Mouse (Mus musculus): ENCODE measurements at regions not wholly inside any gene's neighbourhood (a gene's known extent, or its start where the extent isn't known, plus 50 kb on each side); places are given as distances from the start of the nearest gene placed in this dataset.

DNA sequence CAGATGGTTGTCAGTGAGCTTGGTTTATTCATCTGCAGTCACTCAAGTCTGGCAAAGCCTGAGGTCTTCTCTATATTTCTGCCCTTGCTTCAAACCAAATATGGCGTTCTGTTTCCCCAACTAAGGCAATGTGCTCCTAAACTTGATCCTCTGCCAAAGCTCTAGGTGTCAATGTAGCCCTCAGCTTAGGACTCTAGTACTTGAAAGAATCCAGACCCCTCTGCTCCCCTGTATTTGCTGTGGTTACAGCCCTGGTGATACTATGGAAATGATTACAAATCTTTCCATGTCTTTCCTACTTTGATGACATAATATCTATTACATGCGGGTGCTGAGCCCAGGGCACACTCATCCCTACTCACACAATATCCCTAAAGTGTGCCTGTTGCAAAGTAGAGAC lies 672.9 kb upstream of the Tbl1xr1 start:
- no peak for DNase-seq (ENCODE audit: low read depth)

DNA sequence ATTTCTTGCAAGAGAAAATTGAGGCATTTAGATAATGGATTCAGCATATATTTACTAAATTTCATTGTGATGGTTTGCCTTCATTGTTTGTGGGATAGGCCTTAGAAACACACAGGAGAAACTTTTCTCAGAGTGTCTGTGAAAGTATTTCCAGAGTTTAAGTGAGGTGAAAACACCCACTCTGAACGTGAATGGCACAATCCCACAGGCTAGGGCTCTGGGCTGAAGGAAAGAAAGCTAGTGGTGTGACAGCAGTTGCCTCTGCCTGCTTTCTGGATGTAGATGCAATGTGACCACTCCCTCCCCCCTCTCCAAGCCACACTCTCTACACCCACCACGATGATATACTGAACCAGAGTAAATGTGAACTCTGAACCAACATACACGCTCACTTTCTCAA lies 672.4 kb upstream of the Tbl1xr1 start:
- no peak for DNase-seq (ENCODE audit: low read depth)

DNA sequence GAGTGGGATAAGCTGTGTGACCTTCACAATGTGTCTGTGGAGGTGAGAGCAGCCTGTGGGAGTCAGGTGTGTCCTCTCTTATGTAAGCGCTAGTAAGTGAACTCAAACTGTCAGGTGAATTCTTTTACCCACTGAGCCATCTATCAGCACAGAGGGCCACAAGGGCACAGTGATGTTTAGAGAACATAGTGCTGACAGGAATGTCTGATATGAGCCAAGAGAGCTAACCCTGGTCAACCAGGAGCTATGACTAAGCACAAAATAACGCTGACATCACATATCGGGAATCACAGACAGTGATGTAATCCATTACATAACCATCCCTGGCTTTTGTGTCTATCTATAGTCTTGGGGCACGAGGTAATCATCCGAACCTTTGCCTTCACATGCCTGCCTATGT lies 669.4 kb upstream of the Tbl1xr1 start:
- DNase-seq (ENCODE audit: low read depth), result no peak

DNA sequence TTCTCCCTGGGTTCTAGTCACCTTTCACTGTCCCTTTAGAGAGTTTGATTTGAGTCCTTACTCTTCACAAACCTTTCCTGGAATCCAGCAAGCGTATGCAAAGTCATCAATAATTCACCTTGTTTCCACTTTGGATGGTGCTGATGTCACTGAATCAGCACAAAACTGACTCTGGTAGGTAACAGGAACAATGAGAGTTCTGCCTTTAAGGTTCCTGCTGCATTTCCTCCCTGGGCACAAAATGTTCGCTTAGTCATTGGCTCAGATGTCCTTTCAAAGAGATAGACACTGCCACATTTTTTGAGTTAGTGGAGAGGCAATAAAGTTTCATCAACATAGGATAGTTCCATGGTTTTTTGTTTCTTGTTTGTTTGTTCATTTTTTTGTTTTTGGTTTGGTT lies 664.4 kb upstream of the Tbl1xr1 start:
- DNase-seq (ENCODE audit: low read depth), result no peak

DNA sequence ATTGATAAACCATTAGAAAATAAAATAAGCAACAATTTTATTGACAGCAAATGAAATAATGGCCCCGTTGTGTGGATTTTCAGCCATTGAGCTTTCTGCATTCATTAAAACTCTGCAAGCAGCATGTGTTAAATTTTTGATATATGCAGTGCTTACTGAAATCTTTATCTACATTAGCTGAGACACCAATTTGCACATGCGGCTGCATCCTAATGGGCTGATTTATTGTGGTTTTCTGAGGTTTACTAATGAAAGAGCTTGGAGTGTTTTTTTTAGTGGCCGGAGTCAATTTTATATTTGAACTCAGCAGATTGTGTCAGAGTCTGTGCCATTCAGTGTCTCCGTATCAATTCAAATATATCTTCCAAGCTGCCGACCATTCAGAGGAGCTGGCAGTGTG lies 653.3 kb upstream of the Tbl1xr1 start:
- DNase-seq (ENCODE audit: low read depth), result no peak

DNA sequence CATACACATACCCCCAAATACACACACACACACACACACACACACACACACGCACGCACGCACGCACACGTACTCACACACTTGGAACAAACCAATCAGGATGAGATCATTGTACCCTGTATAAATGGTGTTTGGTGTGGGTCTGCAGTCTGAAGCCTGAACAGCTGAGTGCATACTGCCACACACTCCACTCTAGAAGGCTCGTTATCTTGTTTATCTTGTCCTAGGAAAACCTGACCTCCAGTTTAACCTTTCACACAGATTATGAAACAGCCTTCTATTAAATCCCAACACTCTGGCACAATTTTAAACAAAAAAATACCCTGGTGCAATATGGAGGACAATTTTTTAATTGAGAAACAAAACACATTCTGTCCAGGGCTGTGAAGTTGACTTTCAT lies 649.9 kb upstream of the Tbl1xr1 start:
- DNase-seq (ENCODE audit: low read depth), result no peak

DNA sequence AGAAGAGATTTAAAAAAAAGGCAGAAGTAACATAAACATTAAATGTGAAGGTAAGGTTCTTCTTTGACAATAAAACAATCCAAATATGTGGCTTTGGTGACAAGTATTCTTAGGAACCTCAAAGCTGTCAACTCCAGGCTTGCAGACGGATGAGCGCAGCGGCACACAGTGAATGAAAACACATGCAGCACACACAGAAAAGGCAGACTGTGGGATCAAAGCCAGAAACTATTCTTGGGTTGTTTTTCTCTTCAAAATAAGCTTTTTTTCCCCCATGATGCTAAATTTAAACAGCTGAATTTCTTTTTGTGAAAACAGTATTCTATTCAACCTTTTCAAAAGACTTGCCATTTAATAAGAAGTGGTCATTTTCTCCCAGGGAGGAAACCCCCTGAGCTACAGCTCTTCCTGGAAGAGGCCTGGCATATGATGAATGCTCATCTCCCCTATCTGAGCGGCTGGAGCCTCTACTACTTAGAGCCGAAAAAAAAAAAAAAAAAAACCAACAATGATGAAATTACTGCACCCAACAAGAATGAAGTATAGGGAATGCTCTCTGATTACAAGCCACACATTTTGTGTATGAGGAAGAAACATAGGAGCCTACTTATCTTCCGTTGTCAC lies 648.9 kb upstream of the Tbl1xr1 start:
- no peak for DNase-seq (ENCODE audit: low read depth)

DNA sequence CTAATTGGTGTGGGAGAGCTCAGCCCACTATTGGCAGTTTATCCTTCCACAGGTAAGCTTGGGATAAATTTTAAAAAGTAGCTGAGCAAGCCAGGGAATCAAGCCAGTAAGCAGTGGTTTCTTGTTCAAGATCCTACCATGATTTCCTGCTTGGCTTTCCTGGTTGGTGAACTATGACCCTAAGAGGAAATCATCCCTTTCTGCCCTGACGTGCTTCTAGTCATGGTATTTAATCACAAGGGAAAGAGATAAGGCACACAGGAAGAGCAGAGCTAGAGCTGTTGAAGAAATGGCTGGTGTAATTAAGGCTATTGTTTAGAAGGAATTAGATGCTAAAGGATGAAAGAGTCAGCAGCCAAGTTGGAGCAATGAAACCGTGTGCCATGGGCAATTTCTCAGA lies 648.3 kb upstream of the Tbl1xr1 start:
- DNase-seq (ENCODE audit: low read depth), result no peak

DNA sequence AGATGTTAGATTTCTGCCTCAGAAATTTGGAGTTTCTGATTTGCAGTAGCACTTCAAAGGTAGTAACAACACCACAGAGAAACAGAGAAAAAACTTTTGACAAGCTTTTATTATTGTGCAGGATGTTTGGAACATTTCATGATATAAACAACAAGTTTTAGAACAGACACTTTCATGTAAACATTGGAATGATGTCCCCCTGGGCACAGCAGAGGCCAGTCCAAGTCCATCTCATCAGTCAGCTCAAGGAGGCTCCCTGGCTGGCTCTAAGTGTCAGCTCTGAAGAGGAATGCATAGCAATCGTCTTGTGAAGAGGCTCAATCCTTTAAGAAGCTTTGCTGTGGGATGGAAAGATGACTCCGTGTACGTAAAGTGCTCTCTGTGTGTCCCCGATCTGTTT lies 612.2 kb upstream of the Tbl1xr1 start:
- no peak for DNase-seq (ENCODE audit: low read depth)

DNA sequence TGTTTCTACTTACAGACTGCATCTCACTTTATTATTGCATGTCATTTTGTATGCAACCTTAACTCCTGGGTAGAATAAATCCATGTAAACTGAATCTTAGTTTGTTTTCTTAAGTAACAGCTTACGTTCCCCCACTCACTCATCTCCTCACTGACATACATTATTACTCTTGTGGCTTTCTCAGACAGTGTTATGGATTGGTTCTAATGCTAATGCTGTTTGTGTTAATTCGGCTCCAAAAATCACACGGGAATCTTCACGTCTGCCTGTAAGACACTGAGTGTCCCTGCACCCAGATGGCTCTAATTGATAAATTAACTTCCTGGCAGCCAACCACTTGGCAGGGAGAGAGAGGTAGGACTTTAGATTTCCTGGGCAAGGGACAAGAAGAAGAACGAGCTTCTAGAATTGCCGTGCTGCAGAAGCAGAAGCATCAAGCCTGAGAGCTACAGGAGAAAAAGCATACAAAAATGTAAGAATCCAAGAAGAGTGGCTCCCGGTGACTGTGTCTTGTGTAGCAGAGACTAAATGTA lies 610.3 kb upstream of the Tbl1xr1 start:
- DNase-seq (ENCODE audit: low read depth), result no peak

DNA sequence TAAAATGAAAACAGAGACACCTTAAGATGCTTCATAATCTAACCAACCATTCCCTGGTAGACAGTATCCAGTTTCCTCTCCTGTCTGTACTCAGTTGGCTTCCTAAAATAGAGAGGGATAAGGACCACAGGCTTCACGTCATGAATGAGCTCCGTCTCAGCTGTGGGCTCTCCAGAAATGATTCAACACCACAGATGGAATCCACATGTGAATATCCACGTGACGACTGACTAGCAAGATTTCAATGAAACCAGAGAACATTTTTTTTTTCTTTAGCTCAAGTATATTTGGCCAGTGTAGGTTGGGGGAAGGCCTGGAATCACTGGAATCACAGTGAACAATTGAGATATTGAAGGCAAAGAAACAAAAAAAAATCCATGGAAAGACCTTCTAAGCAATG lies 599.1 kb upstream of the Tbl1xr1 start:
- no peak for DNase-seq (ENCODE audit: low read depth)

DNA sequence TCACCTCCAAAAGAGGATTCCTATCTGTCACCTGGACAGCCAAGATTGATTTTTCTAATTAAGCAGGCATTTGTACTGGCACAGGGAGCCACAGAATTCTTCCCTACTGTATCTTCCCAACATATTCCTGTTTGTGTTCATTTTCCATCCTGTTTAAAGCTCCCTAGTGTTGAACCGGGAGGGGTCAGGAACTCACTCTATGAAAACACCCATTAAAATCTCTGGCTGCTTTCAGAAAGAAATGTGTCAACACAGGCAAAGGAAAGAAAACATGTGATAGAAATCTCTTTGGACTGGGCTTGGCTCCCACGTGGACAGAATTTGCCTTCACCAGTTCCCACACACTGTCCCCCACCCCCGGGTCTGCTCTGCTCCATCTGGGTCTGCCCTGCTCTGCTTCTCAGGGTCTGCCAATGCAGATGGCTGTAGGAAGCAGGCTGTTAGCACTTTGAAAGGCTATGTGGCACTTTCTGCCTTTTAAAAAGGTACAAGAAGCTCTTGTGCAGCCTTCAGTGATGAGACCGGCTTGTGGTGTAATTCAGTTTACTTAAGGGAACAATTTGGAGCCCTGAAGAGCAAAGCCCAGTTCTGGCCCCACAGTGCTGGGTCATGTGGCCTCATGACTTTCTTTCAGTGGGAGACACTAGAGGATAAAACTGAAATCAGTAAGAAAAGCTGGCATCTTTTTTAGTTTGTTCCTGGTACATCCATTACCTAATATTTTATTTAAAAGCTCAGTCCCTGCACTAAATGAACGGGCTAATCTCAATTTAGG lies 597.2 kb upstream of the Tbl1xr1 start:
- DNase-seq (ENCODE audit: low read depth), result no peak

DNA sequence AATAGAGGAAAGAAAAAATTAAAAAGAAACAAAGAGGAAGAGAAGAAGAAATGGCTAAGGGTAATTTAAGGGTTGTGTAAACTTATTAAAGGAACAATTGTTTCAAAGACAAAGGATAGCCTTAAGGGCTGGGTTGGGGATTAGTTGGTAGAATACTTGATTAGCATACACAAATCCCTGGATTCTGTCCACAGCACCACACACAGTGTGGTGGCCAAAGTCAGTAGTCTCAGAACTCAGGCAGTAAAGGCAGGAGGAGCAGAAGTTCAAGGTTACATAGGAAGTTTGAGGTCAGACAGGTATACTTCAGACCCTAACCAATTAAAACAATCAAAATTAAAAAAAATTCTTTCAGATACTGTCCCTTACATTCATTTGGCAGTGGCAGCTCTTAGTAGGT lies 596.6 kb upstream of the Tbl1xr1 start:
- DNase-seq (ENCODE audit: low read depth), result no peak

DNA sequence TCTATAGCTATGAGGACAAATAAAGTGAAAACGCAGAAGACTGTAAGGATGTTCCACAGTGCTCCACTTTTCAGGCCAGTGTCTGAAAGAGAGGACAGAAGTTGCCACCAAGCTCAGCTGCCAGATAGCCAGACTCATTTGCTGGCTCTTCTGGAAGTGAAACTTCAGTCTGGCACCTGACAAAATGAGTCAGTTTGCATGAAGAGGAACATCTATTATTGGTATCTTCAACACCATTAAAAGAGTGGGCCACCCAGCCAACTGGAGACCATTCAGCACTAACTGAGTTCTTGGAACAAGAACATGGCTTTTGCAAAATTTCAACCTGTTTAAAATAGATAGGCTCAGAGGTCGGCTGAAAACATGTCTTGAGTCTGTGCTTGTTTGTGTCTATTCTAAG lies 592.4 kb upstream of the Tbl1xr1 start:
- DNase-seq (ENCODE audit: low read depth), result no peak

DNA sequence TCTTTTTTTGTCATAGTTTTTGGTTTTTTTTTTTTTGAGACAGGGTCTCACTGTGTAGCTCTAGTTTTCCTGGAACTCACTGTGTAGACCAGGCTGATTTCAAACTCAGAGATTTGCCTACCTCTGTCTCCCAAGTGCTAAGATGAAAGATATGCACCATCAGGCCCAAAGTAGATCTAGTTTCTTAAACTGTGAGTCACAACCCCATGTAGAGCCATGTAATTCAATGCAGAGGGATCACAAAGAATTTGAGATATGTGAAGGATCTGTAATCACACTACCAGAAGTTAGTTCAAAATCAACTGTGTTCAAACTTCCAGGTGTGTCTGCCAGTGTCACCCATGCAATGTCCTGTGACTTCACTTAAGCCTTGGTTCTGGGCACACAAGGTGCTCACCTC lies 591.0 kb upstream of the Tbl1xr1 start:
- DNase-seq (ENCODE audit: low read depth), result no peak

DNA sequence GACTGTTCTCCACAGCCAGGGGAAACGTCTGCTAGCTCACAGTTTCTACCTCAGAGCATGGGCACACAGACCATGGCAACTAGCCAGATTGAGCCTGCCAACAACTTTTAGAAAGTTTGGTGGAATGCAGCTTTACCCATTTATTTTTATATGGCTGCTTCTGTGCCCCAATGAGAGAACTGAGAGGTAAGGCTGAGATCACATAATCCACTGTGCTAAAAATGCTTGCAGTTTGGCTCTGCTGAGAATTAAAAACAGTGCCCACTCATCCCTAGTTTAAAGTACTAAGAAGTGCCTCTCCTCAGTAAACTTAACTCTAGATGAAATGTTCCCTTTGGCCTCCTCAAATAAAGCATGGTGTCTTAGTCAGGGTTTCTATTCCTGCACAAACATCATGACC lies 586.9 kb upstream of the Tbl1xr1 start:
- DNase-seq (ENCODE audit: low read depth), result no peak

DNA sequence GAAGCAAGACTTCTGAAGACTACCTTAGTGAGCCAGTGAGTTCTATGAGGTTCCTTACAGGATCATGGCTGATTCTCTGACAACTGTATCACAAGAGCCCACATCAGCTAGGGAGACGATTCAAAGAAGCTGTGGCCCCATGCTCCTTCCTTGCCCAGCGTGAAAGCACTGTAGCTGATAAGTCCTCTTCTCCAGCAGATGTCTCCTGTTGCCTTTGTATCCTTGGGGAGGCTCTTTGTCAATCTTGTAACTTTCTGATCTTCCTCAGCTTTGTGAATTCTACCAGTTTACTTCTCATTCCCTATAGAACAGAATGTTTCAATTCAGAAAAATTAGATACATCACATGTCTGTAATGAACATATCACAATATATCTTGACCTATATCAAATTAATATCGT lies 584.0 kb upstream of the Tbl1xr1 start:
- DNase-seq (ENCODE audit: low read depth), result no peak

DNA sequence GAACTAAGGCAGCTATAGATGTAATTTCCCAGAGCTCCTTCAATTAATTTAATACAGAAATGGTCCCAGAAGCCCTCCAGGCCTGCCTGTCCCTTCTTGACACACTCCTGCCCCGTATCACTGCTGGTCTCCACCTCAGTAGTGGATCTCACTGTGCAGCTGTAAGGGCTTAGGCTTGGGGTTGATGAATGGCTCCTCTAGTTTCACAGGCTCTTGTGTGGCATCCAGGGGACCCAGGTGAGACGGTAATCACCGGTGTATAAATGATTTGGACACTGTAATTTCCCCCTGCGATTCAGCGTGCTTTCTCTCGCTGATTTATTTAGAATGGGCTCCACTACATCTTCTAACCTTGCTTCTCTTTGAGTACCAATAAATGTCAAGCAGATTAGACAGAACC lies 583.1 kb upstream of the Tbl1xr1 start:
- DNase-seq (ENCODE audit: low read depth), result no peak

DNA sequence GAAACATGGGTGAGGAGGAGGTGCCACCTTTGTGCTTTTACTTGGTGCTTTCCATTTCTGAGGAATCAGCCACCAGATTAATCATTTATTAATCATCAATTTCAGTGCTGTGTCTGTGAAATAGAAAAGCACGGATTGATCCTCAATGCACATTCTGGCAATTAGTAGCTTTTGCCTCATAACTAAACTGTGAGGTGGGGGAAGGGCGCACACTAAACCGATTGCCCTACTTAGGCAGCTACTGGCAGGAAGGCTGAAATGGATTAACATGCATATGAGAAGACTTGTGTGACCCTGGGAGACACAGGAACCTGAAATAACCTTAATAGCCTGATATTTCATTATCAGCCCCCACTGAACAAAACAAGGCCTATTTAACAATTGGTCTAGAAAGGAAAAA lies 581.5 kb upstream of the Tbl1xr1 start:
- DNase-seq (ENCODE audit: low read depth), result no peak

DNA sequence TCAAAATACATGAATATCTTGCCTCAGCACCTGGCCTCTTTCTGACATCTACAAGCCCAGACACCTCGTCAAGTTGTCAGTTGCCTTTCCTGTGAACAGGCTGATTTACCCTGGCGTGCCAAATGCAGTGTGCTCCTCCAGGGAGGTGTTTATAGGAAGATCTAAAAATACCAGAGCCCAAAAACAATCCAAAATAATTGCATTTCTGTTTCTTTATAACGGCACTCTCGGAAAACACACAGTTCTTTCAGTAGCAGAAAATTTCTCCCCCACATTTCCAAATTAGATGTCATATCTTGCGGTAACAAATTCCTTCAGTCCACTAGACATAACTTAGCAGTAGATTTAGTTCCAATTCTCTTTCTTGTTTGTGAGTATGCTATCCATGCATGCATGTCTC lies 580.8 kb upstream of the Tbl1xr1 start:
- no peak for DNase-seq (ENCODE audit: low read depth)

DNA sequence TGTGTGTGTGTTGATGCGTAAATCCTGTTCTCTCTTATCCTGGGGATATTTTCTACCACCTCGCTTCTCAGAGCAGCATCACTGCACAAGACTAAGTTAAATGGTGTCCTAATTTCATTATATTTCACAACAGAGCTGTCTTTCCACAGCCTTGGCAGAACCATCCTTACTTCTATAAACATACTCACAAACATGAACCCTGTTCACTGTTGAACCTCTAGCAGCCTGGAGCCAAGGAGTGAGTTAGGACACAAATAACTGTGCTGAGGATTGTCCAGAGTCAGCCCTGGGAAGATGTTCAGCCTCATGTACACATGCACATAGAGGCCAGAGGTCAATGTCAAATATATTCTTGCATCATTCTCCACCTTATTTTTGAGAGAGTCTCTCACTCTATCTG lies 580.3 kb upstream of the Tbl1xr1 start:
- no peak for DNase-seq (ENCODE audit: low read depth)

DNA sequence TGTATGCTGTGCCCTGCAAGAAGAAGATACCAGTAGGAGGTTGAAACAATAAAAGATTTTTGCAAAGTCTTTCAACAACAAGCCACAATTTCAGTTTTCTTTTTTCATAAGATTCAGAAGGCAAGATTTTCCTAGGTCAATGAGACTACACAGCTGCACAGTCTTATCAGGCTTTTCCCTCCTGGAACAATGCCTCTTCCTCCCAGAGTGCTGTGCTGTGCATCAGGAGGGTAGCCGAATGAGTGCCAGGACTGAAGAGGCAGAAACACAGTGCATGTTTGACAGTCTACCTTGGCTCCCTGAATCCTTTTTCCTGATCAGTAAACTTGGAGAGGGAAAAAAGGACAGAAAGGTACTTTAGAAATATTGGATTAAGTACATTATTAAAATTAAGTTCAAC lies 579.4 kb upstream of the Tbl1xr1 start:
- no peak for DNase-seq (ENCODE audit: low read depth)

DNA sequence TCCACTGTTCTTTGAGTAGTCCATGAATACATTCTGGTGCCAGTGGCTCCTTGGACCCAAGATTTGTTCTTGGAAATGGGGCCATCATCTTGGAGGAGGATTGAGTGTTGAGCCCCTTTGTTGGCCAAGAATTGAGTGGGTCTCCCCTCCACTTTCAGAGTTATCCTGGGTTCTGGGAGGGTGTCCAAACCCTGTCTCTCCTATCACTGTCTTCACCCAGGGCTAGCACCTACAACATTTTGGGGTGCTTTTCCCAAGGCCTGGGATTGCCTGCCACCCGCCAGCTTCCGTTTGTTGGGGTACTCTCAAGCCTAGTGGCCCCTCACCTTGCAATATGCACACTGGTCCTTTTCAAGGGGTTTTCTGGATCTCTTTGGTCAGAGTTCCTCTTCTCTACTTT lies 568.8 kb upstream of the Tbl1xr1 start:
- no peak for DNase-seq (ENCODE audit: low read depth)

DNA sequence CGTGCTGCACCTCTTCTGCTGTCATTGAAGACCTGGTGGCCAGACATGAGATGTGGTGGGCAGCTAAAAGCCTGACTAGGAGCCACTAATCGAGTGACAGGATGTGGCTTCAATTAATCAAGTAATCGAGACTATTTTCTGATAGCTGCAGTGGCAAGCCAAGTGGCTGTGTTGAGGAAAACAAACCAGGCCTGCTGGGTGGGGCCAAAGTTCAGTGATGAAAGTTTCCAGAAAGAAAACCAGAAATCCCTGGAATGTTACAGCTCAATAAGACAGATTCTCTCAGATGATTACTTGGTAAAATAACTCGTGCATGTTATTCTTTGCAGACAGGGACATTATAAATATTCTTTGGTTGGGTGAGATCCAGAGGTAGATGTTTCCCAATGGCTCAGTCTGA lies 564.4 kb upstream of the Tbl1xr1 start:
- DNase-seq (ENCODE audit: low read depth), result no peak

All from c-Kit-positive CD71-positive TER-119-negative erythroid progenitor cells, embryonic 14.5 days (primary cell).